Mouse (Mus musculus): ENCODE results near the gene Mogs. TPM values are rescaled to one million over a fixed set of nuclear protein-coding genes. Genes with fewer than 3 reads are reported as not detected.
A peak's percentile ranks its signal among the peaks of the same experiment; 100 is the strongest.

The Mogs gene
- total RNA-seq, 2 experiments from 2014 or later: 4.7 to 6.6 TPM

DNA sequence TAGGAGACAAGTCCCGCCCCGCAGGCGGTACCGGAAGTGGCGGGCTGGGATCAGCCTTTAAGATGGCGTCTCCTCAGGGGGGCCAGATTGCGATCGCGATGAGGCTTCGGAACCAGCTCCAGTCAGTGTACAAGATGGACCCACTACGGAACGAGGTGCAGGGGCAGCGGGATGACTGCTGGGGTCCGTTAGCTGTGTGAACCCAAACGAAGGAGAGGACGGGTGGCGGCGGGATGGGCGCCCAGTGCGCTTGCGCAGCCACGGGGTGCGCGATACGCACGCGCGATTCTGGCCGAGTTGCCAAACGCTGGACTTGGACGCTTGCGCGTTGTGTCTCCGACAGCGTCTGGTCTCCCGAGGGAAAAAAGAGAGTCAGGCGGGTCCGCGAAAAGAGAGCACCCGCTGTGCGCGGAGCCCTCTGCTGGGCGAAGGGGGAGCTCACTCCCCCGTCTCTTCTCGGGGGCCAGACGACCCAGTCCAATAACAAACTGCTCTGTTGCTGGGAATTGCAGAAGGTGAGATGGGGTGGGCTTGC lies 36.9 kb upstream of the Mogs start:
- intact Hi-C loops (cut with DNase I): loop anchor here (1.0 kb wide), 1 partner anchor 81 kb away; no protein-coding TSS in a partner anchor
- H3K27ac ChIP-seq: peak overlapping the region; percentile 99
- peak; percentile 100 for DNase-seq
- H3K4me3 ChIP-seq: peak overlapping the region; percentile 88
- TF ChIP-seq CTCF (IDR thresholded peaks at IDR 0.05): peak; percentile 72

- no peak overlapping the region for H3K27ac ChIP-seq
- TF ChIP-seq CTCF (IDR thresholded peaks at IDR 0.05): no peak
- intact Hi-C loops (cut with DNase I): no loop called here
- DNase-seq: no peak
- no peak overlapping the region for H3K4me3 ChIP-seq
Observed at GRCm38 (mm10) chr6:83080210-83080609, 35.1 kb upstream of the Mogs start.

DNA sequence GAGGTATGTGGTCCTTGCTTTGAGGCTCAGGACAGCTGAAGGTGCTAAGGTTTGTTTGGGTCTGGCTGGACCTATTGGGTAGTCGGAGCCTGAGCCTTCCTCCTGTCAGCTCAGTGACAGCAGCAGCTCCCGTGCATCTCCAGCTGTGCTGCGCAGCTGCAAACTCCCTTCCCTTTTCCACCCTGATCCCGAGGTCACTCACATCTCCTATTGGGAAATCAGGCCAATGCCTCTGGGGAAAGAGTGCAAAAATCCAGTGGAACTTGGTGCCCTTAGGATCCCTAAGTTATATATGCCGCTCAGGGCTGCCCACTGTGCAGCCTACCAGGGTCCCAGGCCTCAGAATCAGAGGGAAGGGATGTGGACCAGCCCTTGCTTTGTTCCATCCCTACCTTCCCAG lies 31.8 kb upstream of the Mogs start:
- no peak for DNase-seq
- no peak overlapping the region for H3K27ac ChIP-seq
- no peak overlapping the region for H3K4me3 ChIP-seq
- intact Hi-C loops (cut with DNase I): no loop called here
- TF ChIP-seq CTCF (IDR thresholded peaks at IDR 0.05): no peak

DNA sequence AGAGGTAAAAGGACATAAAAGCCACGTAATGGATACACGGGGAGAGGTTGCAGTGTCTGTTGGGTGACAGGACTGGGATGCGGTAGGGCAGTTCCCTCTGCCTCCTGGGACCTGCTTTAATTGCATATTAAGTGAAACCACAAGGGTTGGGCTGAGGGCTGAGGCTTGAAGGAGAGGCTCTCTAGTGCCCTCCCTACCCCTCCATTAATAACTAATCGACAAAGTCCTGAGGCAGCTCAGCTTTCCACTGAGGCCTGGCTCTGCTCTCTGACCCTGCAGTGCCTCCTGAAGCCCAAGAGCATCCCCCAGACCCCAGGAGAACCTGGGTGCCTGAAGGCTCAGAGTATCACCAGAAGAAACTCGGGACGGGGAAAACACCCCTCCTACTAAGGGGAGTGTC lies 30.8 kb upstream of the Mogs start:
- intact Hi-C loops (cut with DNase I): no loop called here
- no peak for TF ChIP-seq CTCF (IDR thresholded peaks at IDR 0.05)
- DNase-seq: no peak
- no peak overlapping the region for H3K27ac ChIP-seq
- H3K4me3 ChIP-seq: no peak overlapping the region

- intact Hi-C loops (cut with DNase I): no loop called here
- Histone ChIP-seq H3K4me3 (peak within 1 kb of the TSS; percentile 75), H3K27ac (peak within 1 kb of the TSS; percentile 85)
Observed at GRCm38 (mm10) chr6:83086121-83087035, 28.9 kb upstream of the Mogs start, which contains the start of gene Lbx2. Lbx2 (plus strand) TSS chr6:83086367.

GRCm38 (mm10) chr6:83087205-83087925 lies 27.9 kb upstream of the Mogs start:
- Histone ChIP-seq H3K4me3 (peak overlapping the region; percentile 75), H3K27ac (peak overlapping the region; percentile 85)
- no peak for TF ChIP-seq CTCF (IDR thresholded peaks at IDR 0.05)
- intact Hi-C loops (cut with DNase I): no loop called here
- DNase-seq: peak; percentile 81

More at GRCm38 (mm10) chr6:83086121-83087035, 28.9 kb upstream of the Mogs start, which contains the start of gene Lbx2:
- peak; percentile 22 for DNase-seq
- TF ChIP-seq CTCF (IDR thresholded peaks at IDR 0.05): no peak

- peak overlapping the region; percentile 75 for H3K4me3 ChIP-seq
- H3K27ac ChIP-seq: peak overlapping the region; percentile 85
- intact Hi-C loops (cut with DNase I): no loop called here
Observed at GRCm38 (mm10) chr6:83087926-83088260, 27.4 kb upstream of the Mogs start.

GRCm38 (mm10) chr6:83092416-83093127 lies 22.7 kb upstream of the Mogs start:
- TF ChIP-seq CTCF (IDR thresholded peaks at IDR 0.05): no peak
- Histone ChIP-seq H3K27ac (no peak overlapping the region), H3K4me3 (no peak overlapping the region)
- DNase-seq: peak; percentile 11
- intact Hi-C loops (cut with DNase I): no loop called here

More at GRCm38 (mm10) chr6:83087926-83088260, 27.4 kb upstream of the Mogs start:
- TF ChIP-seq CTCF (IDR thresholded peaks at IDR 0.05): no peak
- no peak for DNase-seq

DNA sequence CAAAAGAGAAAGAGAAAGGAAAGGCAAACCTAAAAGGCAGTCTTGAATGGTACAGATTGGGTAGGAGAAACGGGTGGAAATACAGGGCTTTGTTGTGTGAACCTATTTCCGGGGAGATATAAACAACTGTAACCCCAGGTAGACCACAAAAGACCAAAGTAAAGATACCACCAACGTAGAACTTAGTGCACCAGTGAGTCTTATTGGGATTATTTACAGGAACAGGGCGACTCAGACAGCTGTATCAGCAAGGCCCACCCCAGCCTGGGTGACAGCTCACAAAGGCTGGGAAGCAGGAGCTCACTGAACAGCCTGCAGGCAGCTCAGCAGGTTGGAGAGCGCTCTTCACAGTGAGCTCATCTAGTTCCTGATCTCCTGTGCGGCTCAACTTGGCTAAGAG lies 19.3 kb upstream of the Mogs start:
- H3K4me3 ChIP-seq: no peak overlapping the region
- H3K27ac ChIP-seq: no peak overlapping the region
- intact Hi-C loops (cut with DNase I): no loop called here
- no peak for TF ChIP-seq CTCF (IDR thresholded peaks at IDR 0.05)
- peak; percentile 6 for DNase-seq

DNA sequence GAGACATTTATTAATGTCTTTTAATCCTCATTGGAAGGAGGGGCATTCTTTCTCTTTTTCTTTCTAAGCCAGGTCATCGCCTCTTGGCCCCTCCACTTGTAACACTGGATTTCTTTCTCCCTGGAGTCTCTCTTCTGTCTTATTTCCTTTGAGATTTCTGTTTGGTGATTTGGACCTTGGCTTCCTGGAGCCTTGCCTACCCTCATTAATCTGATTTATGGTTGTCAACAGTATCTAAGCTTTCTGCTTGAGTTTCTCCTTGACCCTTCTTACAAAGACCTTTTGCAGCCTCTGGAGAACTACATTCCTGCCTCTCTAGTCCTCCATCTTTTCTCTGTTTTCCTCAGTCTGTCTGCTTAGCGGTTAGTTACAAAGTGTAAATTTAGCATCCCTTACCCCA lies 16.9 kb upstream of the Mogs start:
- no peak for DNase-seq
- intact Hi-C loops (cut with DNase I): no loop called here
- H3K4me3 ChIP-seq: no peak overlapping the region
- H3K27ac ChIP-seq: no peak overlapping the region
- TF ChIP-seq CTCF (IDR thresholded peaks at IDR 0.05): no peak

DNA sequence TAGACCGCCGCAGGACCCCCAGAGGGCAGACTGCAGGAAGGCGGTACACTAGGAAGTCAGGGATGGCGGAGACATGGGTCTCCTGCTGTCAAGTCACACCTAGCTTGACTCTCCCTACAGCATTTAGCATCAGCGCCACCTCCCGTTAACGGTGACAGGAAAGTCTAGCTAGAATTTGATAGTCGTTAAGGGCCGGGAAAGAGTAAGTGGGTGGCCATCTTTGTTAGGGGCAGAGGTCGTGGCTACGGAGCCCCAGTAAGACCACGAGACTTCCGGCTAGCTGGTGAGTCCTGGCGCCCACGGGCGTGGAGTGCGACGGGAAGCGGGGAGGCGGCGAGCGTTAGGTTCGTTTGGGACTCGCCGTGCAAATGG lies 14.0 kb upstream of the Mogs start, which contains the start of the genes Ccdc142 and Gm42688:
TSS of gene Ccdc142 (plus strand) at position 286 of the 372 bp plus-strand sequence.
TSS of gene Gm42688 (plus strand) at position 302 of the 372 bp plus-strand sequence.
- DNase-seq: peak; percentile 92
- intact Hi-C loops (cut with DNase I): loop anchor here (1.0 to 10.0 kb wide), 3 partner anchors 47 to 403 kb away; partner anchors contain the start of genes Aup1, Dguok and Htra2
- Histone ChIP-seq H3K4me3 (peak within 1 kb of the TSS; percentile 97), H3K27ac (peak within 1 kb of the TSS; percentile 92)
- peak; percentile 62 for TF ChIP-seq CTCF (IDR thresholded peaks at IDR 0.05)

All from gastrocnemius, adult 2 months (tissue).